Mouse (Mus musculus) mesoderm, embryonic 11.5 days (tissue): Measurements from ENCODE around the gene Mbnl2.

Experiments
- DNase-seq: peaks from one replicate; pipeline ENCODE4 v3.0.0-alpha.2; 2012; ENCODE audit warnings: low read depth, low spot score

The Mbnl2 gene

DNA sequence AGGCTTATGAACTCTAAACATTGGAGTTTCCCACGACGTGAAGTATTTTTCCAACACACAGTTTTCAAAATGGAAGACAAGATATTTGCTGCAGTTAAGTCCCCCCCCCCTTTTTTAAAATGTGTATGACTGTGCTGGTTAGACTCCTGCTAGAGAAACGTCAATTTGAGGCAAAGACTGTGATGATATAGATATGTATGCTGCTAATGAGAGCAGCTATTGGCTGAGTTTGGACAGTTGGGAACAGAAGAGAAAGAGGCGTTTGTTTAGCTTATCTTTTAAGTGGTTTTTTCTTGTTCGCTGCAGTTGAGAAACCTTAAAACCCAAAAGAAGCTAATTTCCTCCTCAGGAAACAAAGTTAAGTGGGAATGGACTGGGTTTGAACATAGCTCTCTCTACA lies 106.7 kb downstream of the Mbnl2 start:
- DNase-seq = no peak

GRCm38 (mm10) chr14:120383186-120383851 lies 107.8 kb downstream of the Mbnl2 start:
- no peak for DNase-seq

GRCm38 (mm10) chr14:120384615-120385014 lies 109.1 kb downstream of the Mbnl2 start:
- no peak for DNase-seq

DNA sequence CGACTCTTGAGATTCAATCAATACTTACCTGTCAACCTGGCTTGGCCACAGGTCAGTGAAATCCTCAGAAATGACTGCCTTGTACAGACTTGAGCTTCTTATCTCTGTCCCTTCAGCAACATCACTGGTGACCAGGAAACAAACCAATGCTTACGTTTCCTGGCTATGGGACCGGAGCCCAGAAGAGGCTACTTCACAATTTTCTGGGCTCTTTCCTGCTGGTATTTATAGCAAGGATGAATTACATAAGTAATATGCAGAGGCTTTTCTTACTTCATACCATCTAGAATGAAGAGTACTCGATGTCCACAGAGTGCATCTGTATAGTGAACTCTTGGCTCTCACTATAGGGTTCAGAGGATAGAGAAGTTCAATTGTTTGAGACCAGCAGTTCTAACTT lies 111.8 kb downstream of the Mbnl2 start:
- DNase-seq = no peak

DNA sequence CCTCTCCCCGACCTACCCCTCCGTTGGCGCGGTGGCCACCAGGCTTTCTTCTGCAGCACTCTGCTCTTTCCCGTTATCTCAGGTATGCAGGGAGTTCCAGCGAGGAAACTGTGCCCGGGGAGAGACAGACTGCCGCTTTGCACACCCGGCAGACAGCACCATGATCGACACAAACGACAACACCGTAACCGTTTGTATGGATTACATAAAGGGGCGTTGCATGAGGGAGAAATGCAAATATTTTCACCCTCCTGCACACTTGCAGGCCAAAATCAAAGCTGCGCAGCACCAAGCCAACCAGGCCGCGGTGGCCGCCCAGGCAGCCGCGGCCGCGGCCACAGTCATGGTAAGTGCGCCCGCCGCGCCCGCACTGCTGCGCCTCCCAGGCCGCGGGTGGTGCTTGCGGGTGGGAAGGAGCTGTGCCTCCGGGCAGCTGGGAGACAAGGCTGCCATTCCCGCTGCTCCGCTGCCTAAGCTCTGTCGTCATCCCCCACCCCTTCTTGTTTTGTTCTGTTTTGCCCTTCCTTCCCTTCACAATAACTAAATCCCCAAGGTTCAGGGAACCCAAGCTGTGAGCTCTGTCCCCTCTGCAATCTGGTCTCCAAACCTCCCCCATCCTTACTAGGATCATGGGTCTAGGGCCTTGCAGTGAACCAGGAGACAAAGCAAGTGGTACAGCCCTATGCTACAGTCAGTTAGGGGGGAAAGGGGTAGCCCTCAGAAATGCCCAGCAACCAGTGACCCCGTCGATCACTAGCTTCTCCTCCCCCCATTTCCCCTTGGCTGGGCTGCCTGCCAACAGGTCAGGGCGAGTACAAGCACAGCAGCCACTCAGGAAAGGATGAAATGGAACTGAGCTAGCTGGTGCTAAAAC lies 113.6 kb downstream of the Mbnl2 start:
- DNase-seq = peak; percentile 33

- no peak for DNase-seq
Measured at GRCm38 (mm10) chr14:120390231-120390944, 114.9 kb downstream of the Mbnl2 start.

DNA sequence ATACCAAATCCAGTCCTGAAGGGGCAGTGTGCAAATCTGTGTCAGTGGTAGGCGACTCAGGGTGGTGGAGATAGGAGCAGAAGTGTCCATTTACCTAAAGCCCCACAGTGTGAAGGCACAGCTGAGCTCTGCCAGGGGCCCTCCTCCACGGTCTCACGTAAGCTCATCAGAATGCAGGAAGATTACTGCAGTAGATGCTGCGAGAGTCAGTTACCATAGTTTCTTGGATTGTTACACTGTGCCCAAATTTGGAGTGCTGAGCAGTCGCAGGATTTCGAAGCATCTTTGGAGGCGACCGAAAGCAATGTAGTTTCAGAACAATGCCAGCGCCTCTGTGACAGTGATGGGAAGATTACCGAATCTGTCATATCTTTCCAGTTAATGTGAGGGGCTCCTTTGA lies 116.2 kb downstream of the Mbnl2 start:
- no peak for DNase-seq

DNA sequence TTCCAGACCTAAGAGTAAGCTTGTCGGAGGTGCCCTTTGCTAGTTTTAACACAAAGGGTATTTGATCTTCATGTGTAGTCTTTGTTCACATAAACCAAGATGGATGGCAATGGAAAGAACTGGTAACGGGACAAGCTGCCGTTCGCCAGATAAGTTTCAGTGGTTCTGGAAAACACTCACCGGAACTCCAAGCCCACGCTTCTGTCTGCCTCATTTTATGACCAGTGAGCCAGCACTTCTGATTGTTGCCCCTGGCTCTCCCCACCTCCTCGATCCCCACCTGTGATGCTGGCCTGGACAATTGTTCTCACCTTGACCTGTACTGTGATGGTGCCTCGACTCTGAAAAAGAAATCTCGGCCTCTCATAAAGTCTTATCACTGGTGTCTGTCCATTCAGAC lies 117.0 kb downstream of the Mbnl2 start:
- DNase-seq = no peak

GRCm38 (mm10) chr14:120393441-120393840 lies 118.0 kb downstream of the Mbnl2 start:
- DNase-seq = no peak

DNA sequence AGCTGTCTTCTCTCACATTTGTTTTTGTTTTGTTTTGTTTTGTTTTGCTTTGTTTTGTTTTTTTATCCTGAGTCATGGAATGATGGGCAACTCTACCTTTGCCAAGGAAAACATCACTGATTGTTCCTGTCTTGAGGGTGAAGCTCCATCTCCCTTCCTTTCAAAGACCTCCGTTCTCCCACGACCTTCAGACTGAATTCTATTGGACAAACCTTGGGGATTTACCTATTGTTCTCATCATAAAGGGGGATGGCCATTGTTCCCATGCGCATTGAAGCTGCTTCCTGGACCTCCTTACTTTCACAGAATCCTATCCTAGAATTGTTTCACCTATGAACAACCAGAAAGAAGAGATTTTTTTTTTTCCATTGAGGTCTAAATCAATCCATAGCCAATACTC lies 118.7 kb downstream of the Mbnl2 start:
- no peak for DNase-seq

- no peak for DNase-seq
Measured at GRCm38 (mm10) chr14:120394827-120395226, 119.4 kb downstream of the Mbnl2 start.

DNA sequence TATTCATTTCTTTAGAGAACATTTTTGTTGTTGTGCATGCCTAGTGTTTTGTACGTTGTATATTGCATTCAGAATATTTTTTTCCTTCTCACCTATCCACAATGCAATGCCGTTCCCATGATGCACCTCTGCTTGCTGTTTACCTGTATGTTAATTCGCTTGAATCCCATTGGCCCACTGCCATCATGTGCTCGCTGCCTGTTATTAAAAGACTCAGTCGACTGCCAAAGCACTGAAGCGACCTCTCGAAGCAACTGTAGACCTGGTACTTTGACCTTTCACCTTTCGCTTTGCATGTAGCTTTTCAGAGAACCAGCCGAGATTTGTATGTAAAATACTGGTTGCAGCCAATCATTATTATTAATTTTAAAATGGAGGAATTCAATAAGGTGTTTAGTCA lies 120.0 kb downstream of the Mbnl2 start:
- no peak for DNase-seq

DNA sequence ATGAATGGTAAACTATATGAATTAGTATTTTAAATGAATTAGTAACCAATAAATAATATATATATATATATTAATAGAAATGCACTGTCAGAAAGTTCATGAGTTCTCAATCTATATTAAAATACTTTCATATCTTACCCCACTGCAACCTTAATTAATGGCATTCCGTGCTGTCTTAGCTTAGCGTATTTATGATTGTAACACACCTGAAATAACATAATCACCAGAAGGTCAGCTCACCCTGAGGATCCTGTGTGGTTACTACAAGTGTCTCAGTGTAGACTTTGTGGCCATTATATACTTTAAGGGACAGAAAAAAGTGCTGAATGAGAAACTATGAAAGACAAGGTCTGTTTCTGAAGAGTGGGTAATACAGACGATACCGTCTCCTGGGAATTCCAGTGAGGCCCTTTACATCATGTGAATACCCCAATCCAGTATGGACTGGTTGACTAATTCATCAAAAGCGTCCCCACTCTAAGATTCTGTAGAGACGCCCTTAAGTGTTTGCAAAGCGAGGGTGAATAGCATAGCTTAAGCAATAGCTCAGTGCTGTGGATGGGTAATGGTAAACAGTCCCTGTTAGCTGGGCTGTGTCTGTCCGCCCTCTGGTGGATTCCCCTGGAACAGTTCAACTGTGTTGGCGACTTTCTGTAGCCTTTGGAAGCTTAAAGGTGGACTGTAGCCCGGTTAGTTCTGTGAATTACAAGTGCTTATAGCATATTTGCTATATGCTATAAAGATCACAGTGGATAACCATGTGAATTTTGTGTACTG lies 122.6 kb downstream of the Mbnl2 start:
- peak; percentile 75 for DNase-seq

GRCm38 (mm10) chr14:120399614-120400013 lies 124.1 kb downstream of the Mbnl2 start:
- no peak for DNase-seq

DNA sequence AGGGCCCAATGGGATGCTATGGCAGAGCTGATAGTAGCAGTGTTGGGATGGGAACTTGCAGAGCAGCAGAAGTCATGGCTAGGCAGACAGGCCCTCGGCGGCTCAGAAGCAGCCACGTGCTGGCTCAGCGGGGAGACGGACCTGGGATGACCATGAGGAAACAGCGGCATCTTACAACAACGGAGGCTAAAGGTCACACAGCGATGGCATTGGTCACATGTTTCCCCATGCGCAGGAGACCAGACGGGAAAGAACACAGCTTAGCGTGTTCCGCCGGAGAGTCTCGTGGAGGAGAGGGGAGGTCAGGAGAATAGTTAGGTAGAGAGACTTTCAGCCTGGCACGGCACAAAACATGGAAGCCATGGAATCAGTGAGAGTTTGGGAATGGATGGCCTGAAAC lies 125.7 kb downstream of the Mbnl2 start:
- no peak for DNase-seq

DNA sequence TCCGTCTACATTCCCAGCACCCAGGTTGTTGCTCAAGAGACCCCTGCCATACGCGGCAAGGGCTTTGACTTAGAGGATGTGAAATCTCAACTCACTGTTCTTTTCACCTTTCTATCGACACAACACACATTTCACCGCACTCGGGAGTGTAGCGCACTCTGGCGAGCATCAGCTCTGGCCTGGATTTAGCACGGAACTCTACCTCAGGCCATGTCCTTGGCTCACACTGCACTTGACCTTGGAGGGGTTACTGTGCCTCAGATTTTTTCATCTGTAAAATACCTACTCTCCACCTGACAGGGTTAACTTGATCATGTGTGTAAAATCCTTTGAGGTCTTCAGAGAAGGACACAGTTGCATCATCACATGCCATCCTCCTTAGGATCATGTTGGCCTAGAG lies 127.2 kb downstream of the Mbnl2 start:
- no peak for DNase-seq

DNA sequence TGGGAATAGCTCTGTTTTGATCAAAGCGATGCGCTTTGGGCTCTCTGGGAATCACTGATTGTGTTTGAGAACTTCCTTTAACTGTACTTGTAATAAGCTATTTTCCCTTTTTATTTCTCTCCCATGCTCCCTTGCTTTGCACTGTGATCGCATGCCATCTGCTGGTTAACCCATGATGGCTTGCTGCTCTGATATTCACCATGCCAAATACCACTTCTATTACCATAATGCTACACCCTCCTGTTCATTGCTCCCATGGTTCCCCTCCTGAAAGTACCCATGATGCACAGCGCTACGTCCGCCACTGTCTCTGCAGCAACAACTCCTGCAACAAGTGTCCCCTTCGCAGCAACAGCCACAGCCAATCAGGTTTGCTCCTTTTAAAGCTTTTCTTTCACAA lies 128.9 kb downstream of the Mbnl2 start:
- no peak for DNase-seq

DNA sequence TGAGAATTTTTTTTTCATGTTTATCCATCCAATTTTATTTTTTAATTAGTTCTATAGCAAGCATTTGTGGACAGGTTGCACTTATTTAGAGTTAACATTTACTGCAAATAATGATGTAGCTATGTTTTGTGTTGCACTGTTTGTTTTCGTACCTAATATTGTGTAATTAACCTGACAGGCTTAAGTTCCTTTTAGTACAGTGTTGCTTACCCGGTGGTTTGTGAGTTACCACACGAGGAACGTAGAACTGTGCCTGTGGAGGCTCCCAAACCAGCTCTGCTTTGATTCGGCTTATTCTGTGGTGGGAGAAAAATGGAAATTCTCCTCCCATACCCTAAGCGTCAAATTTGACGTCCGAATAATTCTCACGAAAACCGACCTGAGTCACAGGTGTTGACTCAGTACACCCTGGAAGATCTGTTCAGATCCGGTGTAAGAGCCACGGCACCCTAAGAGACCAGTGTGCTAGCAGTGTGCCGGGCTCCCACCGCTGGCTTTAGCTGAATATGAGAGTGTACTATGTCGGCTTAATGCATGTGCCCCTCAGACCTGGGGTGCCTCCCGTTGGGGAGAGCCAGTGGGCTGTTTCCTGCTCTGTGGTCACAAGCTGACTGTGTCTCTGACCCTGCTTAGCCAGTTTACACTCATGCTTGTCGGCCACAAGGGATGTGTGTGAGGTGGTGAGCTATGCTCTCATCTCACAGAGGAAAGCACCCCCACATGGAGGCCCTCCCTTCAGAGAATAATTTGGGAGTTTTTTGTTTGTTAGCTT lies 129.5 kb downstream of the Mbnl2 start:
- no peak for DNase-seq

GRCm38 (mm10) chr14:120405597-120405996 lies 130.1 kb downstream of the Mbnl2 start:
- no peak for DNase-seq

- no peak for DNase-seq
Measured at GRCm38 (mm10) chr14:120406271-120406670, 130.8 kb downstream of the Mbnl2 start.

DNA sequence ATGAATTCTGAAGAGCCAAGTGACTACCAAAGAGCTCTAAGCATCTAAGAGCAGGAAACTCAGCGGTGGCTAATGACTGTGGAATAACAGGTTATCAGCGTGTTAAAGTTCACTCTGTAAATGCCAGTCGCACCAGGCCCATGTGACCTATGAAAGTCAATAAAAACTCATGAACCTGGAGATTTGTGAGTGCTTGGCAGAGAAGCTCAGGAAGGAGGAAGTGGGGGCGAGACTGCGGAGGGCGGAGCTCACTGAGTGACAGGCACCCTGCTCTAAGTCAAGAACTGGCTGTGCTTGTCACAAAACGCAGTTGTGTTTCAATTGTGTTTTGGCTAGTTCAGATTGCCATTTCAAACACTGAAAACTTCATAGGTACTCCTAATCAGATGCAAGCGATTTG lies 131.4 kb downstream of the Mbnl2 start:
- no peak for DNase-seq
